ENCODE assay signal across 9 mouse cellular contexts in genomic region chr16:37994647-37995046, GRCm38 (mm10).
DNase-seq lines count a peak whose midpoint lies in the region; ATAC-seq and TF ChIP-seq lines count a peak whose summit lies in the region.
"Had no signal": no experiment of that assay in that cellular context is flagged by ENCODE, and none has a peak within 500 bp of the region (broad histone marks: within the 10 kb centered on the region; RNA-seq: fewer than 3 reads in every experiment).

No protein-coding gene starts in this region.

- peak; percentile 46; the same call in 1 of the 2 replicates for ATAC-seq in embryonic facial prominence, embryonic 14.5 days (ENCODE audit: low read depth)
- ATAC-seq in heart, postnatal 0 days (ENCODE audit: insufficient read depth, low read depth) = peak; percentile 86
- ATAC-seq in lung, embryonic 14.5 days (ENCODE audit: insufficient read depth) = peak; percentile 61

- H3K9ac ChIP-seq in ES-Bruce4 (ENCODE audit: low read depth, poor library complexity, severe bottlenecking) = no peak overlapping the region
- no peak overlapping the region for H3K9ac ChIP-seq in embryonic facial prominence, embryonic 14.5 days (ENCODE audit: low read depth, low read length)
- H3K9ac ChIP-seq in heart, postnatal 0 days (replicated peaks; ENCODE audit: low read depth, low read length) = no peak overlapping the region
- no peak overlapping the region; the same call in 1 of the 2 replicates for H3K9ac ChIP-seq in lung, embryonic 14.5 days

- peak overlapping the region; percentile 36; the same call in 1 of the 2 replicates for H3K4me2 ChIP-seq in embryonic facial prominence, embryonic 14.5 days (ENCODE audit: low read depth, low read length)
- peak overlapping the region; percentile 34 for H3K4me2 ChIP-seq in heart, postnatal 0 days (ENCODE audit: low read depth, low read length)
- H3K4me2 ChIP-seq in lung, embryonic 14.5 days = peak overlapping the region; percentile 50

- peaks cover 1% of the 10 kb centered on the region for H3K4me1 ChIP-seq in ES-Bruce4 (ENCODE audit: control insufficient read depth, insufficient read depth, low read length)
- H3K4me1 ChIP-seq in embryonic facial prominence, embryonic 14.5 days (ENCODE audit: control insufficient read depth, insufficient read depth, low read length) = 0 out of 2 replicates have a peak, but pooled peaks cover 3% of the 10 kb centered on the region
- no peaks in the 10 kb centered on the region for H3K4me1 ChIP-seq in heart, postnatal 0 days (ENCODE audit: control insufficient read depth, insufficient read depth)
- H3K4me1 ChIP-seq in lung, embryonic 14.5 days (ENCODE audit: insufficient read depth) = peaks cover 4% of the 10 kb centered on the region; the same call in 1 of the 2 replicates

- H3K36me3 ChIP-seq in ES-Bruce4 (ENCODE audit: control insufficient read depth, insufficient read depth, low read length, poor library complexity, severe bottlenecking) = no peaks in the 10 kb centered on the region
- no peaks in the 10 kb centered on the region for H3K36me3 ChIP-seq in embryonic facial prominence, embryonic 14.5 days (ENCODE audit: control insufficient read depth, insufficient read depth, low read length)
- H3K36me3 ChIP-seq in heart, postnatal 0 days (replicated peaks; ENCODE audit: control insufficient read depth, insufficient read depth, low read length) = no peaks in the 10 kb centered on the region
- no peaks in the 10 kb centered on the region for H3K36me3 ChIP-seq in lung, embryonic 14.5 days (ENCODE audit: insufficient read depth)

- no peaks in the 10 kb centered on the region for H3K27me3 ChIP-seq in ES-Bruce4 (ENCODE audit: control insufficient read depth, insufficient read depth, low read length, poor library complexity, severe bottlenecking)
- no peaks in the 10 kb centered on the region for H3K27me3 ChIP-seq in embryonic facial prominence, embryonic 14.5 days (replicated peaks; ENCODE audit: control insufficient read depth, insufficient read depth, low read length)
- no peaks in the 10 kb centered on the region for H3K27me3 ChIP-seq in heart, postnatal 0 days (ENCODE audit: control insufficient read depth, insufficient read depth, low read length)
- no peaks in the 10 kb centered on the region for H3K27me3 ChIP-seq in lung, embryonic 14.5 days (ENCODE audit: insufficient read depth, low read length)

- H3K27ac ChIP-seq in ES-Bruce4 (ENCODE audit: insufficient read depth, low read length) = no peak overlapping the region
- no peak overlapping the region for H3K27ac ChIP-seq in embryonic facial prominence, embryonic 14.5 days (replicated peaks; ENCODE audit: low read depth, low read length)
- no peak overlapping the region for H3K27ac ChIP-seq in heart, postnatal 0 days (ENCODE audit: low read depth)
- H3K27ac ChIP-seq in lung, embryonic 14.5 days (ENCODE audit: low read depth) = no peak overlapping the region
- H3K27ac ChIP-seq: macrophage had no signal

- no peak overlapping the region for H3K4me3 ChIP-seq in ES-Bruce4 (ENCODE audit: low read depth, low read length)
- no peak overlapping the region for H3K4me3 ChIP-seq in embryonic facial prominence, embryonic 14.5 days (ENCODE audit: low read depth, low read length)
- H3K4me3 ChIP-seq in heart, postnatal 0 days (ENCODE audit: low read depth, low read length) = no peak overlapping the region
- no peak overlapping the region for H3K4me3 ChIP-seq in lung, embryonic 14.5 days (ENCODE audit: low read depth, low read length)

- TF ChIP-seq CTCF in ES-Bruce4 (IDR thresholded peaks at IDR 0.05; ENCODE audit: low read depth, low read length) = peak; percentile 63
- peak; percentile 80 for TF ChIP-seq CTCF in heart, postnatal 0 days (IDR thresholded peaks at IDR 0.05; ENCODE audit: low read depth)
- TF ChIP-seq CTCF in lung, embryonic 14.5 days (IDR thresholded peaks at IDR 0.05; ENCODE audit: low read depth) = peak; percentile 75

- H3K9me3 ChIP-seq in ES-Bruce4 (replicated peaks; ENCODE audit: control insufficient read depth, insufficient read depth, low read length, poor library complexity, severe bottlenecking) = no peaks in the 10 kb centered on the region
- H3K9me3 ChIP-seq in embryonic facial prominence, embryonic 14.5 days (ENCODE audit: control insufficient read depth, low read length) = no peaks in the 10 kb centered on the region
- H3K9me3 ChIP-seq in heart, postnatal 0 days (replicated peaks; ENCODE audit: control insufficient read depth, low read length) = no peaks in the 10 kb centered on the region
- no peaks in the 10 kb centered on the region for H3K9me3 ChIP-seq in lung, embryonic 14.5 days (ENCODE audit: low read depth, low read length)

- DNase-seq in adrenal gland, postnatal 36 days = peak; percentile 77 to 81
- peak; percentile 84 for DNase-seq in embryonic facial prominence, embryonic 14.5 days (ENCODE audit: low spot score)
- peak; percentile 88 for DNase-seq in heart, postnatal 0 days (ENCODE audit: low spot score)
- peak; percentile 74 to 85 for DNase-seq in kidney, postnatal 25 days
- DNase-seq in lung, embryonic 14.5 days = peak; percentile 86
- DNase-seq in ovary, postnatal 14 days (ENCODE audit: low spot score) = peak; percentile 59
- peak; percentile 52 to 68 for DNase-seq in urinary bladder, postnatal 4 days (ENCODE audit: low spot score in 2 of 2)

- no peak for TF ChIP-seq EP300 in ES-Bruce4 (IDR thresholded peaks at IDR 0.05; ENCODE audit: insufficient read depth, low read depth, low read length)
- TF ChIP-seq EP300 in heart, postnatal 0 days (IDR thresholded peaks at IDR 0.05; ENCODE audit: low read depth) = no peak

- WGBS in embryonic facial prominence, embryonic 14.5 days = 8% methylated on average over 12 of the region's 12 CpGs
- WGBS in heart, postnatal 0 days = 7% methylated on average over 12 of the region's 12 CpGs
- WGBS in lung, embryonic 14.5 days = 12% methylated on average over 12 of the region's 12 CpGs

- TF ChIP-seq POLR2A in ES-Bruce4 (IDR thresholded peaks at IDR 0.05; ENCODE audit: insufficient read depth, low read length) = no peak
